Mouse (Mus musculus) intestine, embryonic 15.5 days (tissue): ENCODE data around the gene Ap1m2. TPM values are rescaled to one million over a fixed set of nuclear protein-coding genes. Genes with fewer than 3 reads are reported as not detected.
"Not testable (repeated sequence)": the region's sequence is repeated elsewhere in the genome, so short reads cannot be mapped to it uniquely, and the experiment has no call there.

ENCODE experiments used
- ATAC-seq: fragments of 200-750 bp; cut with Nextera tagmentation; 2 replicates; pipeline ENCODE4 v1.8.0; 2017; ENCODE audit warnings: moderate TSS enrichment, moderate library complexity
- H3K27ac ChIP-seq: fragments of 300-500 bp; sonication (generic); 2 replicates; pipeline ENCODE4 v1.5.1; 2015; ENCODE audit warnings: mild to moderate bottlenecking, inconsistent platforms
- H3K27me3 ChIP-seq: fragments of 300-500 bp; sonication (generic); replicated peaks from 2 replicates; pipeline ENCODE4 v1.6.1; 2015; ENCODE audit warnings: inconsistent platforms
- H3K36me3 ChIP-seq: fragments of 300-500 bp; sonication (generic); 2 replicates; pipeline ENCODE4 v1.6.1; 2015; ENCODE audit warnings: inconsistent platforms
- H3K4me1 ChIP-seq: fragments of 300-500 bp; sonication (generic); replicated peaks from 2 replicates; pipeline ENCODE4 v1.6.1; 2015; ENCODE audit warnings: inconsistent platforms
- H3K4me2 ChIP-seq: fragments of 300-500 bp; sonication (generic); replicated peaks from 2 replicates; pipeline ENCODE4 v1.6.1; 2015; ENCODE audit warnings: mild to moderate bottlenecking, inconsistent platforms
- H3K4me3 ChIP-seq: fragments of 300-500 bp; sonication (generic); replicated peaks from 2 replicates; pipeline ENCODE4 v1.5.1; 2015; ENCODE audit warnings: inconsistent platforms
- H3K9ac ChIP-seq: fragments of 300-500 bp; sonication (generic); 2 replicates; pipeline ENCODE4 v1.6.1; 2015; ENCODE audit warnings: inconsistent platforms
- H3K9me3 ChIP-seq: fragments of 300-500 bp; sonication (generic); 2 replicates; pipeline ENCODE4 v1.6.1; 2016; ENCODE audit warnings: inconsistent platforms
- WGBS: fragments of 180-500 bp; shearing (Covaris S2); methylation state at CpG from one replicate; pipeline ENCODE4 v1.1.7; 2015; 5-methylcytosine and 5-hydroxymethylcytosine counted together
- polyA plus RNA-seq: library from polyadenylated mRNA; unstranded; fragments of >200 nt; fragmentation: Nextera tagmentation; extraction: Ambion mirVana; gene quantifications from 2 replicates; pipeline ENCODE4 v1.2.1, GENCODE M21; 2015

Gene Ap1m2
- polyA plus RNA-seq, 1 experiment from 2014 or later, result 106 TPM

DNA sequence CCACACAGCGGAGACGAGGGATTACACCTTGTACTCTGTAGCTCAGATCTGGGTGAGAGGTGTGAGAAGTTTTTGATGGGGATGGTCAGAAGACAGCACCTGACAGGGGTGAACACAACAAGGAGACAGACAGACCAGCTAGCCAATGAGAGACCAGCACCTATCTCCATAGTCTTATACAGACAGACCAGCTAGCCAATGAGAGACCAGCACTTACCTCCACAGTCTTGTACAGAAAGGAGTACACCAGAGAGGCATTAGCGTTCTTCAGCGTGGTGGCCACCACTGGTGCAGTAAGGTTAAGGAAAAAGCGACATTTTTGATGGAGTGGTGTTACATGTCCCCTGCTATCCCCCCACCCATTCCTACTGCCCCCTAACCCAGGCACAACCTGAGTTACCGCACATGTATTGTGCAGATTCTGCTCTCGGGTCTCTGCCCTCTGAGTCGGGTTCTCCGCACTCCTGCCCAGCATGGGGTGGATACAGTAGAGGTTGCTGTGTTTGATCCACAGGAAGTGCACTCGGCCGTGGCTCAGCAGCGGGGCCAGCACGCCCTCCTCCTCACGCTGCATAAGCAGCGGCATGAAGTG is 2.9 kb downstream of the Ap1m2 start:
- Histone ChIP-seq H3K9me3 (no peaks in the 10 kb centered on the region), H3K4me1 (no peaks in the 10 kb centered on the region), H3K27me3 (peaks cover 5% of the 10 kb centered on the region), H3K4me2 (no peak overlapping the region), H3K27ac (no peak overlapping the region), H3K36me3 (no peaks in the 10 kb centered on the region), H3K9ac (no peak overlapping the region), H3K4me3 (no peak overlapping the region)
- ATAC-seq, result no peak
- 68% methylated on average over 15 of the region's 15 CpGs for WGBS

DNA sequence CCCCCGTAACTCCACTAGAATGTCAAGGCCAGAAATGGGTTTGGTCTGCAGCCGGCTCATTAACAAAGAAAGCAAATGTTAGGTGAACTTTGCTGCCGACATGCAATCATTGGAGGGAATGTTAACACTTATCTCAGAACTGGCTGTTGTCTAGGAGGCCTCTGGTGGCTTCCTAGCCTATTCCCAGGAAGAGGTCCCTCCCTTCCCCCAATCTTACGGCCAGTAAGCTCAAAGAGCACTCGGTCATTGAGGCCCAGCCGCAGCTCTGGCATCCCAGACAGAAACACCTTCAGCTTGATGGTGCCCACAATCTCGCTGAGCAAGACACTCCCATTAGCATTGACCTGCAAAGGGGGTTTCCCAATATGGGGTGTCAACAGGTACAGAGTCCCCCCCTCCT is 7.1 kb downstream of the Ap1m2 start:
- no peak overlapping the region for H3K27ac ChIP-seq

DNA sequence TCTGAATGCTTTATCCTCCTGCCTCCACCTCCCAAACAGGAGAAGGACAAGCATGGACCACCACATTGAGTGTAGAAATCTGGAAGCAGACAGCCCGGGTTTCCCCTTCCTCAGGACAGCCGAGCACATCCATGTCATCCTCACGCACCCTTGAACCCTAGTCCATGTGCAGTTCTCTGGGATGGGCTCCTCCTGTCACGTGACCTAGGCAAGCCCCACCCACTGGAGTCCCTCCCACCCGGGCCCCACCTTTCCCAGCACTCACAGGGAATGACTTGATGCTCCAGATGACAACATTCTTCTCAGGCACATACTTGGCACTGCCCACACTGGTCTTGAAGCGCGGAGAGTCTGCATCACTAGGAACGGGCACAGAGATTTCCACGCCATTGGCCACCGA is 13.1 kb downstream of the Ap1m2 start:
- WGBS, result 86% methylated on average over 10 of the region's 10 CpGs

More for the DNA sequence above, 7.1 kb downstream of the Ap1m2 start:
- Histone ChIP-seq H3K4me3 (no peak overlapping the region), H3K9ac (no peak overlapping the region), H3K9me3 (no peaks in the 10 kb centered on the region), H3K36me3 (peaks cover 6% of the 10 kb centered on the region; the same call in 1 of the 2 replicates), H3K27me3 (no peaks in the 10 kb centered on the region), H3K4me2 (no peak overlapping the region), H3K4me1 (no peaks in the 10 kb centered on the region)
- WGBS, result 66% methylated on average over 7 of the region's 7 CpGs
- ATAC-seq, result peak; percentile 63; the same call in 1 of the 2 replicates

DNA sequence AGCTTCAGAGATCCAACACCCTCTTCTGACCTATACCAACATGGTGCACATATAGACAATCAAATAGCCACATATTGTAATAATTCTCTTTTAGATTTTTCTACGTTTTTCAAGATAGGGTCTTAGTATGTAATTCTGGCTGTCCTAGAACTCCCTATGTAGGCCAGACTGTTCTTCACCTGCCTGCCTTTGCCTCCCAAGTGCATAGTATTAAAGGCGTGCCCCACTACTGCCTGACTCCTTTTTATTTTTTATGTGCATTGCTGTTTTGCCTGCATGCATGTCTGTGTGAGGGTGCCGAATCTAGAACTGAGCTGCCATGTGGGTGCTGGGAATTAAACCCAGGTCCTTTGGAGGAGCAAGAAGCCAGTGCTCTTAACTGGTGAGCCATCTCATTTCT is 19.9 kb downstream of the Ap1m2 start:
- WGBS, result 97% methylated on average over 3 of the region's 3 CpGs
- H3K4me3 ChIP-seq, result no peak overlapping the region
- H3K4me1 ChIP-seq, result peaks cover 14% of the 10 kb centered on the region
- H3K36me3 ChIP-seq, result no peaks in the 10 kb centered on the region
- no peaks in the 10 kb centered on the region for H3K27me3 ChIP-seq
- H3K9me3 ChIP-seq, result no peaks in the 10 kb centered on the region
- H3K4me2 ChIP-seq, result peak overlapping the region; percentile 83; the same call in 1 of the 2 replicates
- no peak overlapping the region for H3K27ac ChIP-seq
- no peak overlapping the region for H3K9ac ChIP-seq
- no peak for ATAC-seq

More for the DNA sequence above, 13.1 kb downstream of the Ap1m2 start:
- H3K4me2 ChIP-seq, result no peak overlapping the region
- no peaks in the 10 kb centered on the region for H3K4me1 ChIP-seq
- H3K9ac ChIP-seq, result no peak overlapping the region
- no peaks in the 10 kb centered on the region for H3K9me3 ChIP-seq
- peaks cover 6% of the 10 kb centered on the region; the same call in 1 of the 2 replicates for H3K36me3 ChIP-seq
- H3K27me3 ChIP-seq, result no peaks in the 10 kb centered on the region
- no peak overlapping the region for H3K4me3 ChIP-seq
- ATAC-seq, result no peak
- no peak overlapping the region for H3K27ac ChIP-seq

DNA sequence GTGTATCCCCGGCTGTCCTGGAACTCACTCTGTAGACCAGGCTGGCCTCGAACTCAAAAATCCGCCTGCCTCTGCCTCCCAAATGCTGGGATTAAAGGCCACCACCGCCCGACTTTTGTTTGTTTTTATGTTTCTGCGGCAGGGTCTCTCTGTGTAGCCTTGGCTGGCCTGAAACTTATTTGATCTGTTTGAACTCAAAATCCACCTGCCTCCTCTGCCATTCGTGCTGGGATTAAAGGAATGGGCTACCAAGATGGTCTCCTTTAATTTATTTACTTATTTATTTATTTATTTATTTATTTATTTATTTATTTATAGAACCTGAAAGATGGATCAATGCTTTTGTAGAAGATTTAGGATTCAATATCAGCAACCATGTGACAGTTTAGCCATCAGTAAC is 20.3 kb downstream of the Ap1m2 start:
- ATAC-seq, H3K9me3 ChIP-seq: not testable (repeated sequence)

DNA sequence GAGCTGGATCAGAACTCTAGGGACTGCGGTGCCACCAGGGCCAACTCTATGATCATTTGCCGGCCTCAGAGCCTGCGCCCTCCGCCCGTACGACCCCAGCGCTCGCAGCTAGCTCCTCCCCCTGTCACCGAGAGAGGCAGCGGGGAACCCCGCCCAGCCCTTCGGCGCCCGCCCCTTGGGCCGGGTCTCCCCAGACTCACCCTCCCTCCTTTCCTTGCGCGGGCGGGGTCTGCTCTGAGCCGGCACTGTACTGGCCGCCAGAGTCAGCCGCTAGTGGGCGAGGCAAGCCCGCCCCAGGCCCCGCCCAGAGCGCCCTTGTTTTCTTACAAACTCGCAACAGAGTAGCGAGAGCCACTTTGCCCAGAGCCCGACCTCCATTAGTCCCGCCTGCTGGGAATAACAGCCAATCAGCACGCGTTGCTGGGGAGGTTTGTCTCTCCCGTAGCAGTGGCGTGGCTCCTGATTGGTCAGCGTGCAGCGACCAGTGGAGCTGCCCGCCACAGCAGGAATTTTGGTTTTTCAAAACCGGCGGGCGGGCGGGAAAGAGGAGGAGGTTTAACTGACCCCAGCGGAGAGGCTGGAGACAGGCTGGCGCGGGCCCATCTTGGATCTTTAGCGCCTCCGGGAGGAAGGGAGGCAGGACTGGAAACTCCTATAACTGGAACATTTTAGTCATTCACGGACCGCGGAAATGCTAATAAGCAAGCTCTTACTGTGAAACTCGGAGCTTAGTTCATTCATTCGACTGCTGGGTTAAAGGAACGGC is 20.9 kb downstream of the Ap1m2 start, which contains the start of gene Cdkn2d:
TSS of gene Cdkn2d (minus strand) at position 386 of the 766 bp plus-strand sequence.
- Histone ChIP-seq H3K27me3 (no peaks in the 10 kb centered on the region), H3K9ac (peak within 1 kb of the TSS; percentile 73), H3K4me1 (peaks cover 23% of the 10 kb centered on the region), H3K9me3 (no peaks in the 10 kb centered on the region), H3K36me3 (no peaks in the 10 kb centered on the region), H3K4me3 (peak within 1 kb of the TSS; percentile 65), H3K4me2 (peak within 1 kb of the TSS; percentile 83), H3K27ac (peak within 1 kb of the TSS; percentile 83)
- WGBS, result 1% methylated on average over 51 of the region's 51 CpGs
- peak; percentile 95 for ATAC-seq

More for the DNA sequence above, 20.3 kb downstream of the Ap1m2 start:
- WGBS, result 12% methylated on average over 7 of the region's 7 CpGs
- H3K36me3 ChIP-seq, H3K27me3 ChIP-seq: not testable (repeated sequence)
- H3K4me1 ChIP-seq, result peaks cover 18% of the 10 kb centered on the region
- peak overlapping the region; percentile 83 for H3K4me2 ChIP-seq
- peak overlapping the region; percentile 14 for H3K9ac ChIP-seq
- H3K4me3 ChIP-seq, result peak overlapping the region; percentile 65
- H3K27ac ChIP-seq, result peak overlapping the region; percentile 83

DNA sequence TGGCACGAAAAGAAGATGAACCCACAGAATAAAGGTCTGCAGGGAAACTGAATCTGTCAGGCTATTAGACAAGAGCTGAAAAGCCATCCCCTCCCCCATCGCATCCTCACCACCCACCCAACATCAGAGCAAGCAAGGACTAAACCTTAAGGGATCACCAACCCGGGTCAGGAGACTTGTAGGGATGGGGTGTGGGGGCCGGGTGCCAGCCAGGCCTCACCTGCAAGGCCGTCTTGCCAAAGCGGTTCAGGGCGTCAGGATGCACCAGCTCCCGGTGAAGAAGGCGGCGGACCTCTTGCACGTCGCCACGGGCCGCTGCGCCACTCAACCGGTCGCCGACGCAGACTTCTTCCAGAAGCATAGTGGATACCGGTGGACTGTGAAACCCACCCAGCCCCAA is 21.5 kb downstream of the Ap1m2 start:
- no peak for ATAC-seq
- H3K9me3 ChIP-seq, result no peaks in the 10 kb centered on the region

DNA sequence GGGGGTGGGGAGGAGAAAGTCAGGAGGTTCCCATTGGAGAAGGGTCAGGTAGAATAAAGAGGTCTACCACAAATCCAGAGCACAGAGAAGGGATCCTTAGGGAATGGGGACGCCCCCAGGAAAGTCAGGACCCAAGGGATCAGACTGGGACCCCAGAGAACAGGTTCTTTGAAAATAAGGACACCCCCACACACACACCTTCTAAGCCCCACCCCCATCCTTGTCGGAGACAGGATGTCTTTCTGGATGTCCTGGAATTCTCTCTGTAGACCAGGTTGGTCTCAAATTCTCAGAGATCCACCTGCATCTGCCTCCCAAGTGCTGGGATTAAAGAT is 22.8 kb downstream of the Ap1m2 start:
- no peak overlapping the region for H3K9ac ChIP-seq
- 85% methylated on average over 2 of the region's 2 CpGs for WGBS
- H3K4me1 ChIP-seq, result peaks cover 25% of the 10 kb centered on the region
- peak overlapping the region; percentile 83 for H3K4me2 ChIP-seq
- no peak overlapping the region for H3K27ac ChIP-seq
- peaks cover 9% of the 10 kb centered on the region; the same call in 1 of the 2 replicates for H3K36me3 ChIP-seq
- H3K27me3 ChIP-seq, result no peaks in the 10 kb centered on the region
- no peak overlapping the region; the same call in 1 of the 2 replicates for H3K4me3 ChIP-seq
- no peaks in the 10 kb centered on the region for H3K9me3 ChIP-seq
- ATAC-seq, result no peak

More for the DNA sequence above, 21.5 kb downstream of the Ap1m2 start:
- WGBS, result 0% methylated on average over 20 of the region's 20 CpGs
- peak overlapping the region; percentile 65 for H3K4me3 ChIP-seq
- peak overlapping the region; percentile 73 for H3K9ac ChIP-seq
- H3K4me1 ChIP-seq, result peaks cover 23% of the 10 kb centered on the region
- H3K27ac ChIP-seq, result peak overlapping the region; percentile 76
- peak overlapping the region; percentile 83 for H3K4me2 ChIP-seq
- H3K36me3 ChIP-seq, result peaks cover 2% of the 10 kb centered on the region; the same call in 1 of the 2 replicates
- H3K27me3 ChIP-seq, result no peaks in the 10 kb centered on the region

DNA sequence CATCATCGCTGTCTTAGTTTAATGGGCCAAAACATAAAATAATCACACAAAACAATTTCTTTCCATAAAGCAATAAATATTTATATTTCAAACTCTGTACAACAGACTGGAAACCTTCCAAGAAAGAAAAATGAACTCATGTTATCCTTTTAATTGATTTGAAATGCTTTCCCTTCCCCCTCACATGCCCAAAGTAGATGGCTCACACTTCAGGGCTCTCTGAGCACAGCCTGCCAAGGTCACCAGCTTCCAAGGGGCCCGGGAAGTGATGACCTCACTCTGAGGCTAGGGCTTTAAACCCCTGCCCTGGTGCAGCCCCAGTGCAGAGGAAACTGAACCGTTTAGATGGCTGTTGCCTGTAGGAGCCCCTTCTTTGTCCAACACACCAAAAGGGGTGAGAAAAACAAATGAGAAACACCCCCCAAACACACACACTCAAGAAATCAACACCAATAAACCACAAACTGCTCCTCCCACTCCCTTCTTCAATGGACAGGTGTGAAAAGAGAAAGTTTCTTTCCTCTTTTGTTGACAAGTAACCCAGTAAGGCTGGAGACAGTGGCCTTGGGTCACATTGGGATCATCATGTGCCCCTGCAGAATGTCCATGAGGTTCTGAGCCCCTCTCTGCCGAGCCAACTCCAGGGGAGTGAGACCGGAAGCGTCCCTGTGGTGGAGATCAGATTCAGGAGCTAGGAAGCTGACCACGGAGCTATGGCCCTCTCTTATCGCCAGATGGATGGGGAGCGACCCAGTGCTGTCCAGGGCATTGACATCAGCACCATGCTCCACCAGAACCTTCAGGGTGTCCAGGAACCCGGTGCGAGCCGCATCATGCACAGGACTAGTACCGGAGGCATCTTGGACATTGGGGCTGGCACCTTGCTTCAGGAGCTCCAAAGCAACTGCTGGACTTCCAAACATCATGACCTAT is 23.5 kb downstream of the Ap1m2 start:
- no peak for ATAC-seq
- Histone ChIP-seq H3K4me1 (peaks cover 26% of the 10 kb centered on the region), H3K9me3 (no peaks in the 10 kb centered on the region), H3K4me3 (peak overlapping the region; percentile 59), H3K36me3 (peaks cover 9% of the 10 kb centered on the region; the same call in 1 of the 2 replicates), H3K9ac (no peak overlapping the region), H3K27me3 (no peaks in the 10 kb centered on the region), H3K27ac (peak overlapping the region; percentile 78), H3K4me2 (peak overlapping the region; percentile 83)
- WGBS, result 69% methylated on average over 13 of the region's 13 CpGs

DNA sequence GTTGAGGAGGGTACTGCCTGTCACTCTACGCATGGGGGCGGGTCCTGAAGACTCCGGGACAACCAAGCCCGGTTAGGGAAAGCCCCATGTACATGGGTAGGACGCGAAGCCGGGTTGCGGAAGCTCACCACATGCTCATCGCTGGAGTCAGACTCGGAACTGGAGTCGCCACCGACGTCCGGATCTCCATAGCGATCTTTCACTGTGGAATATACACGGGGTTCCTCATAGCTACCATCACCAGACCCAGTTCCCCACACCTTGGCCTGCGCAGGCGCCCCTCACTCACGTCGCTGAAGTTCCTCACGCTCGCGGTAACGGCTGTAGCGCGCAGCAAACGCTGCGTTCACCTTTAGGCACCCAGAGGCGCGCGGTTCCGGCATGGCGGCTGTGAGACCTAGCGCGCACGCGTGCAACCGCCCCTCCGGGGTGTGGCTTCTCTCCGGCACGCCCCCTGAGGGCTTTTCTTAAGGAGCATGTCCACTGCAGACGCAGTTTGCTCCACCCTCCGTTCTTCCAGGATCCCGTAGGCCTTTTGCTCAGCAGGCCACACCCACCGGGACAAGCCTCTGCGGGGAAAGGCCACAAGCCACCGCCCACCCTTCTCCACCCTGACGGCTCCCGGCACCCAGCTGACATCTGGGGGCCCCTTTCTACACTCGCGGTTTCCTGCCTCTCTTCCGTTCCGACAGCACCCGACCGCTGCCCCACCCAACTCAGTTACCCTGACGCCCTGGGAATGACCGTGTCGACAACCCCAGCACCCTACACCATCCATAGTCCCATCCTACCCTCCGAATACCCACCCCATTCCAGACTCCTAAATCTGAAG is 24.4 kb downstream of the Ap1m2 start, which contains the start of gene Kri1:
TSS of gene Kri1 (minus strand) at position 399 of the 832 bp plus-strand sequence.
- H3K9ac ChIP-seq, result peak within 1 kb of the TSS; percentile 57
- H3K9me3 ChIP-seq, result no peaks in the 10 kb centered on the region
- peak within 1 kb of the TSS; percentile 83 for H3K4me2 ChIP-seq
- peak within 1 kb of the TSS; percentile 59 for H3K4me3 ChIP-seq
- H3K27ac ChIP-seq, result peak within 1 kb of the TSS; percentile 78
- whole genome bisulfite sequencing, result under 1% methylated on average over 59 of the region's 59 CpGs
- peaks cover 26% of the 10 kb centered on the region for H3K4me1 ChIP-seq
- no peaks in the 10 kb centered on the region for H3K27me3 ChIP-seq
- peaks cover 9% of the 10 kb centered on the region; the same call in 1 of the 2 replicates for H3K36me3 ChIP-seq
- peak; percentile 81 for ATAC-seq

DNA sequence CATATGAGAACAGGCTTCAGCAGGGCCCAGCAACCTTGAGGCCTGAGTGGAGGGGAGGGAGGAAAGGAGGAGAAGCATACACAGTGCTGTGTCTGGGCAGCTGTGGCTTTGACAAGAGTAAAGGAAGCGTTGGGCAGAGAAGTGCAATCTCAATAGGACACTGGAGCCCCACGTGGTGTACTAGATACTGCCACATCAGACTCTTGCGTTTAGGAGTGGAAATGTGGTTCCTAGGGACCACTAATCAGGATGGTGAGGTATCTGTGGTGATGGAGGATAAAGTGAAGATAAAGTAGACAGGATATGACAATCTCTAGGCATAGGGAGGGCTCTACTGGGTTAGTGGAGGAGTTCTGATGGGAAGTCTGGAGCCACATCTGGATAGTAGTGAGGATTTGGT is 25.4 kb downstream of the Ap1m2 start:
- 59% methylated on average over 3 of the region's 3 CpGs for WGBS
- H3K27ac ChIP-seq, result no peak overlapping the region
- peak overlapping the region; percentile 57 for H3K9ac ChIP-seq
- peak overlapping the region; percentile 83 for H3K4me2 ChIP-seq
- H3K36me3 ChIP-seq, result peaks cover 16% of the 10 kb centered on the region
- no peaks in the 10 kb centered on the region for H3K27me3 ChIP-seq
- peak overlapping the region; percentile 59 for H3K4me3 ChIP-seq
- no peaks in the 10 kb centered on the region for H3K9me3 ChIP-seq
- peaks cover 26% of the 10 kb centered on the region for H3K4me1 ChIP-seq
- no peak for ATAC-seq
